Mouse (Mus musculus): ENCODE measurements around the gene Slc13a5. TPM values are rescaled to one million over a fixed set of nuclear protein-coding genes. Genes with fewer than 3 reads are reported as not detected.

Gene Slc13a5
- total RNA-seq, 1 experiment from 2014 or later, result 0.23 TPM

DNA sequence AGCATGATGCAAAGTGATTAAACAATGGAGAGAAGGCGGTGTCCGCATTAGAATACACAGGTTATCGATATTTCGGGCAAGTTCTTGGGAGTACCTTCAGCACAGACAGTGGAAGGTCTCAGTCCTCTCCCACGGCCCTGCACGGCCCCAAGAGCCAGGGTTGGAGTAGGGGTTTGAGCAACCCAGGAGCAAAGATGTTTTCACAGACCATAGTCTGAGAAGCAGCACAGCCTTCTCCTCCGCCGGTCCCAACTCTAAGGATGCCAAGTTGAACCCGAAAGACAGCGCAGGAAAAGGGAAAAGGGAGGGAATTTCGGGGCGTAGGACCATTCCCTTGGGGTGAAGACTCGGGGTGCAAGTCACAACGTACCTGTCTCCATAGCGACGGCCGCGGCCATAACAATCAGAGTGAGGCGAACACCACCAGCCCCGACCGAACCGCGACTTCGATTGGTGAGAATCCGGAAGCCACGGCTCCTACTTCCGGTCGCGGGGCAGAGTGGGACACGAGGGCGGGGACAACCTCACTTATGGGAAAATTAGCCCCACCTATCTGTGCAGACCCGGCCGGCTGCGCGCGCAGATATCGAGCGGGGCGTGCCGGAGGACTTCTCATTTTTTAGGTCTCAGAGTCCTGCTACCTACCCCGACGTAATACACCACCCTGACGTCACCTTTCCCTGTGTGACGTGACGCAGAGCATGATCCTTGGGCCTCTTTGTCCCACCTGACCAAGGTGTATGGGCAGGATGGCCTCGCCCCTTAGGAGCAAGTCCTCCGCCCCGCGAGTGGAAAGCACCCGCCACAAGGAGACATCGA, 52.2 kb downstream of the Slc13a5 start:
- ATAC-seq (ENCODE audit: extremely low read depth, insufficient number of reproducible peaks, low FRiP score, poor library complexity, severe bottlenecking), result peak; percentile 88

DNA sequence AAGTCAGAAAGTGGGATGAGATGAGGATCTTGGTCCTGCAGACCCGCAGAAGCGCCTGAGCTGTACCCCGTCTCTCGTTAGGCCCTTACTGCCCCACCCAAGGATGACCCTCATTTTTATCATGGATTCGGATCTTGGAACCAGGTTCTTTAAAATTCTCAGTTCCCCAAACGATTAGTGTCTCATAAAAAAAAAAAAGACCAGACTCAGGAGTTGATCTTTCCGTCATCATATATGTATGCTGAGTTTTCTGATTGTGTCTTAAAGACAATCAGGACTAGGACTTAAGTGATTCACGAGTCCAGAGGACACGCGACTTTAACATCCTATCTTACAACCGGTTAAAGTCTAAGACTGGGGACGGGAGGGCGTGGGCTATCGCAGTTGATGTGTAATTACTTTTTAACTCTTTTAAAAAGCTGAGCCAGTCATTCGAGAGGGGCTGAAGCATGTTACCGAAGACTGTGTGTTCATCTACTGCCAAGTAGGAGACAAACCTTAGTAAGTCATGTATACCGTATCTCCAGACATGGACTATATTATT, 59.1 kb downstream of the Slc13a5 start:
- ATAC-seq (ENCODE audit: extremely low read depth, insufficient number of reproducible peaks, low FRiP score, poor library complexity, severe bottlenecking), result no peak

DNA sequence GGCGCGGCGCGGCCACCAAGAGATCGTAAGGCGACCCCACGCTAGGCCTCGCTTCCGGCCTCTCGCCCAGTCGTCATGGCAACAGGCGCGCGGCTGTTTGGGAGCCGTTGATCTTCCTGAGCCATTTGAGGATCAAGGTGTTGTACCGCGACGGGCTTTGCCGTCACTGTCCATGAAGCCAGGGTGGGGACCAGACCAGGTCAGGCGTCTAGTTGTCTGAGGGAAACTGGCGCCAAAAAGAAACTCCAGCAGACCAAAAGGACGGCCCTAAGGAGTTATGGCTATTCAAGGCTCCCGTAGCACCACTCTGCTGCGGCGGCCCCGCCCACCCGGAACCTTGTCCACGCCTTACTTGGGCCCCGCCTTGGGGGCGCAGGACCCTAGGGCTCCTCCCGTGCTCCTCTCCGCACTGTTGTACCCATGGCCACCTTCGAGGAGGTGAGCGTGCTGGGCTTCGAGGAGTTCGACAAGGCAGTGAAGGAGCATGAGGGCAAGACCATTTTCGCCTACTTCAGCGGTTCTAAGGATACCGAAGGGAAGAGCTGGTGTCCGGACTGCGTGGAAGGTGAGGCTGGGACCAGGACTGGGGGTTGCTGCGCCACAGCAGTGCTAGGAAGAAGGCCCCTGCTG, 59.7 kb downstream of the Slc13a5 start, which contains the start of the genes 4933427D14Rik and Txndc17:
4933427D14Rik (minus strand) TSS at position 256 of the 630 bp plus-strand sequence.
Txndc17 (plus strand) TSS at position 344 of the 630 bp plus-strand sequence.
- peak; percentile 76 for ATAC-seq (ENCODE audit: extremely low read depth, insufficient number of reproducible peaks, low FRiP score, poor library complexity, severe bottlenecking)

DNA sequence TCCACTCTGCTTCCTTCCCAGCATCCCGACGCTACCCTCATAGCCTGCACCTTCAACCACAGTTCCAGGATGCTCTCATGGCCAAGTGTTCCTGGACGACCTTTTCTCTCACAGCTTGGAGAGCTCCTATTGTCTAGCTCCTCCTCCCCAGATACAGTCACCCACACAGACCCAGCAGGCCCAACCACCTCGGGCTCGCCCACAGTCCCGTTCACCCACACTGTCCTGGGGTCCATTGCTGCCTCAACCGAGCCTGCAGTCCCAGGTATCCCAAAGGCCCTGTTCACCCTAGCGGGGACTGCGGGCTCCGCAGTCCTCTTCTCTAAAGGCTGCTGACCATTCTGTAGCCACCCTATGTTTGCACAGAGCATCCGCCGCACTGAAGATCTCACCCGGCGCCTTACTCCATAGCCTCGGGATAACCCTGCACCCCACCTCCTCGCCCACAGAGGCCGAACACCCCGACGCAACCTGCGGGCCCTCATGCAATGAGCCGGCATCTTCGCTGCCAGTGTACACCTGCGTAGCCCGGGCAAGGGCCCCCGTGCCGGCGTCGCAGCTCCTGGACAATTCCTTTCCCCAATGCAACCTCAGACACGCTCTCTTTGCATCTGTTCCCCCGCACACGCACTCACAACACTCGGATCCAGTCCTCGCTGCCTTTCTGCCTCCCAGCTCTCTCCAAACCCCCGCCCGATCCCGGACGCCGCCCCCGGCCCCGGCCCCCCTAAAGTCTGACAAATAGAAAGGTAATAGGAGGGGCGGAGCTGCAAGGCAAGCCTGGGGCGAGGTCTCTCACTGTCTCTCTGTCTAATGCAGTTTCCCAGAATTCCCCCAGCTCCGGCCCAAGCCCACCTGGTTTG, 60.5 kb downstream of the Slc13a5 start, which contains the start of gene Gm43951:
Gm43951 (minus strand) TSS at position 500 of the 863 bp plus-strand sequence.
- peak; percentile 13; the same call in 1 of the 2 replicates for ATAC-seq (ENCODE audit: extremely low read depth, insufficient number of reproducible peaks, low FRiP score, poor library complexity, severe bottlenecking)

DNA sequence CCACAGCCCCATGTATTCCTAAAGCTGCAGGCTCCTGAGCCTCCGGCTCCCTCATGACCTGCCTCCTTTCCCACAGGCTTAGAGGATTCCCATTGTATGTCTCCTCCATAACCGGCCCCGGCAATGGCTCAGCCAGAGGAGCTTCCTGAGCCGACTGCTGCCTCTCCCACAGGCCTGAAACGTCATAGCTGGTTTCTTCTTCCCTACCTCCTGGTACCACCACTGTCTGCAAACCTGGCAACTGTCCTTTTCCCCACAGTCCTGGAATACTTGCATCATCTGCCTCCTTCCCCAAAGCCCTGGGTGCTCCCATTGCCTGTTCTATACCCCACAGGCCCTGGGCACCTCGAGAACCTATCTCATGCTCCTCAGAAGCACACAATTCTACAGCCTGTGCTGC, 61.8 kb downstream of the Slc13a5 start:
- ATAC-seq (ENCODE audit: extremely low read depth, insufficient number of reproducible peaks, low FRiP score, poor library complexity, severe bottlenecking), result no peak

DNA sequence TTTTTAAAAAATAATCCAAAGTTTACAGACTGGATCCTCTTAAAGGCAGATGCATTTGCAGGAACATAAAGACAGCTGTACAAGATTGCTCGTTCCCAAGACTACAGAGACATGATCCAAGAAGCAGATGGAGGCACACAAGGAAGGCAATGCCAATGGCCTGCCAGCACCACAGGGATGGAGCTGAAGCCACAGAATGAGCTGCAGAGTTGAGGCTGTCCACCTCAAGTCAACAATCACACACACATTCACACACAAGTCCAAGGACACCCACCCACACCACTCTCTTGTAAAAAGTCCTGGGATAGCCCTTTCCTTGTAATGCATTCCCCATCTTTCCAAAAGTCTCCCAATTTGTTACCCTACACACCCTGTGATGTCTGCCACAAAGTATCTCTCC, 63.6 kb downstream of the Slc13a5 start:
- ATAC-seq (ENCODE audit: extremely low read depth, insufficient number of reproducible peaks, low FRiP score, poor library complexity, severe bottlenecking), result no peak

DNA sequence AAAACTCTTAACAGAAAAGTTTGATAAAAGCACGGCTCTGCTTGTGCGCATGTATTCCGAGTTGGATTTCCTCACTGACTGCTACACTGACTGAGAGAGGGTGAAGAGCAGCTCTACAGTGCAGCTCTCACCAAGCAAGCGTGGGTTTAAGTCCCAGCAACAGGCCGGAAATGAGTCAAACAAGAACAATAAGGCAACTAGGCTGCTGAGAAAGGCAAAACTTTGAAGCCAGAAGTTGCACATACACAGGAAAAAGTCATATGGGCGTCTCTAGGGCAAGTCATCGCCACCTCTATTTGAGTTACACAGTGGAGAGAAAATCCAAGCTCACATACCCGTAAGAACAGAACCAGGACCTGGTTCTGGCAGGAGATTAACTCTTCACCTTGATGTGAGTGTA, 70.5 kb downstream of the Slc13a5 start:
- no peak for ATAC-seq (ENCODE audit: extremely low read depth, insufficient number of reproducible peaks, low FRiP score, poor library complexity, severe bottlenecking)

DNA sequence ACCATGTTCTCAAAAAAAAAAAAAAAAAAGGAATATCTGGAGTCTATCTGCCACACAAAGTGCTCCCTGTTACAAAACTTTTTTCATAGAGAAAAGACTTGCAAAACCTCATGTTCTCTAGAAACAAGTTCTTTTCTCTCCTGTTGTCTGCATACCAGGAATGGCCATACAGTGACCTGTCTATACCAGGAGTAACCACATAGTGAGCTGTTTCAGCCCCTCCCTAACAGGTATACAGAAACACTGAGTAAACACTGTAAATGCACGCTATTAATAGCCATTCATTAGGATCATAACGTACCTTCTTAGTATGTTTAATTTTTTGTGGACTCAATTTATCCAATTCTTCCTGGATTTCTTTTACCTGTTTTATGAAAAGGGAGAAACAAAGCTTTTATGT, 72.8 kb downstream of the Slc13a5 start:
- ATAC-seq (ENCODE audit: extremely low read depth, insufficient number of reproducible peaks, low FRiP score, poor library complexity, severe bottlenecking), result no peak

Other genes starting within 250 kb of the Slc13a5 start
- not detected in 2 replicates for gene Aipl1, start 229.7 kb downstream of the Slc13a5 start, total RNA-seq (2017)
- not detected in 2 replicates for gene Pimreg, start 225.2 kb downstream of the Slc13a5 start, total RNA-seq (2017)
- gene Pitpnm3, start 131.4 kb downstream of the Slc13a5 start, total RNA-seq (2017), result 0.12 TPM in 1 of 2 replicates, not detected in the other
- 0.74 and 2.2 TPM in 2 replicates for gene Gm43951, start 60.4 kb downstream of the Slc13a5 start, total RNA-seq (2017)
- gene 4933427D14Rik, start 59.8 kb downstream of the Slc13a5 start, total RNA-seq (2017), result 19.3 and 25.4 TPM in 2 replicates
- 26.3 and 28.5 TPM in 2 replicates for gene Txndc17, start 59.7 kb downstream of the Slc13a5 start, total RNA-seq (2017)
- 25.2 and 30.3 TPM in 2 replicates for gene Med31, start 51.6 kb downstream of the Slc13a5 start, total RNA-seq (2017)
- 37.6 and 44.4 TPM in 2 replicates for gene Xaf1, start 34.4 kb upstream of the Slc13a5 start, total RNA-seq (2017)
- 0.35 TPM in 1 of 2 replicates, not detected in the other for gene Fbxo39, start 47.2 kb upstream of the Slc13a5 start, total RNA-seq (2017)
- gene Tekt1, start 95.2 kb upstream of the Slc13a5 start, total RNA-seq (2017), result not detected in 2 replicates
- gene Smtnl2, start 144.5 kb upstream of the Slc13a5 start, total RNA-seq (2017), result not detected in 2 replicates
- gene Ggt6, start 168.3 kb upstream of the Slc13a5 start, total RNA-seq (2017), result not detected in 2 replicates
- gene Mybbp1a, start 174.1 kb upstream of the Slc13a5 start, total RNA-seq (2017), result 57.1 and 73.4 TPM in 2 replicates
- gene Spns2, start 222.7 kb upstream of the Slc13a5 start, total RNA-seq (2017), result 15.7 and 19.3 TPM in 2 replicates